Mouse (Mus musculus): Measurements from ENCODE around the gene Plekha6.

Gene Plekha6

GRCm38 (mm10) chr1:133240881-133241280, 76.9 kb downstream of the Plekha6 start:
- no peak for DNase-seq (ENCODE audit: low read depth, low spot score)

GRCm38 (mm10) chr1:133244668-133245067, 80.7 kb downstream of the Plekha6 start:
- no peak for DNase-seq (ENCODE audit: low read depth, low spot score)

- no peak for DNase-seq (ENCODE audit: low read depth, low spot score)
Observed at GRCm38 (mm10) chr1:133245690-133246619, 81.9 kb downstream of the Plekha6 start.

GRCm38 (mm10) chr1:133247189-133247588, 83.2 kb downstream of the Plekha6 start:
- no peak for DNase-seq (ENCODE audit: low read depth, low spot score)

- DNase-seq (ENCODE audit: low read depth, low spot score): no peak
Observed at GRCm38 (mm10) chr1:133250761-133251160, 86.8 kb downstream of the Plekha6 start.

GRCm38 (mm10) chr1:133251625-133252034, 87.6 kb downstream of the Plekha6 start:
- no peak for DNase-seq (ENCODE audit: low read depth, low spot score)

- no peak for DNase-seq (ENCODE audit: low read depth, low spot score)
Observed at GRCm38 (mm10) chr1:133252251-133252650, 88.2 kb downstream of the Plekha6 start.

- peak; percentile 38 for DNase-seq (ENCODE audit: low read depth, low spot score)
Observed at GRCm38 (mm10) chr1:133252801-133253531, 89.0 kb downstream of the Plekha6 start.

- DNase-seq (ENCODE audit: low read depth, low spot score): no peak
Observed at GRCm38 (mm10) chr1:133253532-133253866, 89.5 kb downstream of the Plekha6 start.

- DNase-seq (ENCODE audit: low read depth, low spot score): no peak
Observed at GRCm38 (mm10) chr1:133254226-133254625, 90.2 kb downstream of the Plekha6 start.

- DNase-seq (ENCODE audit: low read depth, low spot score): peak; percentile 27
Observed at GRCm38 (mm10) chr1:133254856-133255764, 91.1 kb downstream of the Plekha6 start.

- no peak for DNase-seq (ENCODE audit: low read depth, low spot score)
Observed at GRCm38 (mm10) chr1:133255776-133256175, 91.8 kb downstream of the Plekha6 start.

- no peak for DNase-seq (ENCODE audit: low read depth, low spot score)
Observed at GRCm38 (mm10) chr1:133256347-133256746, 92.3 kb downstream of the Plekha6 start.

- no peak for DNase-seq (ENCODE audit: low read depth, low spot score)
Observed at GRCm38 (mm10) chr1:133258694-133259093, 94.7 kb downstream of the Plekha6 start.

- no peak for DNase-seq (ENCODE audit: low read depth, low spot score)
Observed at GRCm38 (mm10) chr1:133262628-133263027, 98.6 kb downstream of the Plekha6 start.

GRCm38 (mm10) chr1:133263134-133263533, 99.1 kb downstream of the Plekha6 start:
- DNase-seq (ENCODE audit: low read depth, low spot score): no peak

- DNase-seq (ENCODE audit: low read depth, low spot score): no peak
Observed at GRCm38 (mm10) chr1:133264367-133264766, 100.4 kb downstream of the Plekha6 start.

GRCm38 (mm10) chr1:133265114-133265766, 101.2 kb downstream of the Plekha6 start:
- peak; percentile 81 for DNase-seq (ENCODE audit: low read depth, low spot score)

- DNase-seq (ENCODE audit: low read depth, low spot score): no peak
Observed at GRCm38 (mm10) chr1:133267094-133267493, 103.1 kb downstream of the Plekha6 start.

- peak; percentile 32 for DNase-seq (ENCODE audit: low read depth, low spot score)
Observed at GRCm38 (mm10) chr1:133267813-133268492, 103.9 kb downstream of the Plekha6 start.

Measured in ES-CJ7 (cell line).